Mouse (Mus musculus) urinary bladder, postnatal 25 days (tissue): ENCODE data around the gene Vamp8.

Experiments
- DNase-seq: peaks from one replicate; pipeline ENCODE4 v3.0.0; 2022; ENCODE audit warnings: low spot score

Gene Vamp8

GRCm38 (mm10) chr6:72352636-72353405 is 37.7 kb downstream of the Vamp8 start:
- no peak for DNase-seq

DNA sequence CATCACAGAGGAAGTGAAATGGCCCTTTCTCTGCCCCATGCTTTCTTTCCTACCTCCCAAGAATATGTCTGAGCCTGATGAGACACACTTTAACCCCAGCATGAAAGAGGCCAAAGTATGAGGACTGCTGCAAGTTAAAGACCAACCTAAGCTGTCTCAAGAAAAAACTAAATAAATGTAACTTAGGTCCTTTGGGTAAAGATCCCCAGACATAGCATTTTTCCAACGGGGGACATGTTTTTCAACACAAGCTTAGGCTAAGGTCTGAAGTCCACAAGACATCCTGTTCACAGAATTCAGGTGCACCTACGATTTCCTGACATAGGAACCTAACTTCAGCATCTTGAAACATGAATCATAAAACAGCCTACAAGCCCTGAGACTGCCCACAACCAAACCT is 40.3 kb downstream of the Vamp8 start:
- no peak for DNase-seq

- no peak for DNase-seq
These were observed 42.1 kb downstream of the Vamp8 start for GRCm38 (mm10) chr6:72348411-72348810.

- peak; percentile 67 for DNase-seq
These were observed 43.1 kb downstream of the Vamp8 start, which contains the start of gene 0610030E20Rik for GRCm38 (mm10) chr6:72347166-72347941. Gene 0610030E20Rik, plus strand, starts transcription at chr6:72347317.

GRCm38 (mm10) chr6:72346261-72346660 is 44.2 kb downstream of the Vamp8 start:
- no peak for DNase-seq

- DNase-seq, result no peak
These were observed 44.9 kb downstream of the Vamp8 start for GRCm38 (mm10) chr6:72345633-72346032.

DNA sequence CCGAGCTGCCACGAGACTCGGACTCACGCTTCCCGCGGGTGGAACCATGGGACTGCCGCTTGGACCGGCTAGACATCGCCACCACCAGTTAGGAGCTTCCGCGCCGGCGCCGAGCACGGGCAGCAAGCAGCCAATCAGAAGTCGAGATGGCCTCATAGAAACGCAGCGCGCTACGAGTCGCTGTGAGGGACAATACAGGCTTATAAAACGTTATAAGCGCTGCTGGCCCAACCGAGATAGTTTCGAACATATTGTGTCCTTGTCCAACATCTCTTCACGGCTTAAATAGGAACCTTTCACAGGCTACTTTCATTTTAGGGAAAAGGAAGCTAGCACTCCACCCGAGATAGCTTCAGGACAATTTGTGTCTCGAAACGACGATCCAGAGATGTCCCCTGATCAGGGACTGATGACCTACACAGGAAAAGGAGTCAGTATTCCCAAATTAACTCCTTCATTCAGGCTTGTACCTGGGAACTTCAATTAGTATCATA is 45.4 kb downstream of the Vamp8 start, which contains the start of gene Usp39:
Gene Usp39 (minus strand): TSS at position 111 of the 494 bp plus-strand sequence.
- peak; percentile 91 for DNase-seq

DNA sequence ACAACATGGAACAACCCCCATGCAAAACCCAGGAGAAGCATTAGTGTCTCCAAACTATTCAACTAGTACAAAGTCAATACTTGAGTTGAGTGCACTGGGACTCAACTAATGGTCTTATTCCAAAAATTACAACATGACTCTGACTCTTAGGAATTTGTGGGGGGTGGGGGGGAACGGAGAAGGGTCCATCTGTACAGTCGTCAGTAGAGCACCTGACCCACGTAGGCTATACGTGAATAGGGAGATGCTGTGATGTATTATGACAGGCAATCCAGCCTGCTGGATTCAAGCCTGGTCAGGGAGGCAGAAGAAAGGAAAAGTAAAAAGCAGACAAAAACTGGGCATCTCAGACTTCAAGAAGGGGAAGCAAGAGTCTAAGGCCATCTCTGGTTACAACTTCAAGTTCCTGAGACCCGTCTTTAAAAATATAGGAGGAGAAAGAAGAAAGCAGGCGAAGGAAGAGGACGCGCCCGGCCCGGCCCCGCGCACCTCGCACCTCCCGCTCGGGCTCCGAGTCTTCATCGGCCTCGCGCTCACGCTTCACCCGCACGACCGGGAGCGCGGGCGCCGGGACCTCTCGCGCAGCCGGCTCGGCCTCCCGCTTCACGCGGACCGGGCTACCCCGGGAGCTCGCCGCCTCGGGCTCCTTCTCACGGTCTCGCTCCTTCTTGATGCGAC is 46.0 kb downstream of the Vamp8 start:
- DNase-seq, result no peak

DNA sequence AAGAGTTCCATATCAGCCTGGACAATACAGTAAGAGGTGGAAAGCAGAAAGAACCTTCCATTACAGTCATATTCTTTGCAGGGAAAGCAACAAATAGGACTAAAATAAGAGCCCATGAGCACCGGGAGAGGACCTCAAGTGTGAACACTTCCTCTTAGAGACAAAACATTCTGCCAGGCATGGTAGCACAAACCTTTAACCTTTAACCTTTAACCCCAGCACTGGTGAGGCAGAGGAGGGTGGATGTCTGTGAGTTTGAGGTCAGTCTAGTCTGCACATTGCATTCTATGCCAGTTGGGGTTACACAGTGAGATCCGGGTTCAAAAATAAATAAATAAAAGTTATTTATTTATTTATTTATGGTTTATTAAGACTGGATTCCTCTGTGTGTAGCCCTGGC is 50.0 kb downstream of the Vamp8 start:
- DNase-seq, result no peak
